18 mouse cellular contexts compared by ENCODE assay signal in genomic region chr15:78810146-78810545, GRCm38 (mm10). TPM values are rescaled to one million over a fixed set of nuclear protein-coding genes. Genes with fewer than 3 reads are reported as not detected.
DNase-seq lines count a peak whose midpoint lies in the region; TF ChIP-seq lines count a peak whose summit lies in the region.
"Had no signal": no experiment of that assay in that cellular context is flagged by ENCODE, and none has a peak within 500 bp of the region (broad histone marks: within the 10 kb centered on the region; RNA-seq: fewer than 3 reads in every experiment).

No protein-coding gene starts in this region.

- H3K4me1 ChIP-seq in E14TG2a.4 (replicated peaks; ENCODE audit: low read depth, low read length) = peaks cover 62% of the 10 kb centered on the region
- peaks cover 5% of the 10 kb centered on the region; the same call in 1 of the 2 replicates for H3K4me1 ChIP-seq in bone marrow, adult 2 months (ENCODE audit: control insufficient read depth, insufficient read depth, low read length)
- H3K4me1 ChIP-seq: neural tube, embryonic 12.5 days had no signal

- H3K27ac ChIP-seq in bone marrow, adult 2 months (ENCODE audit: control insufficient read depth, insufficient read depth, low read depth, low read length, poor library complexity) = peak overlapping the region; percentile 82
- H3K27ac ChIP-seq: embryonic facial prominence, embryonic 13.5 days; forebrain, embryonic 10.5 days; heart, embryonic 15.5 days; hindbrain, embryonic 14.5 days; liver, embryonic 13.5 days; macrophage; neural tube, embryonic 12.5 days had no signal

- TF ChIP-seq POLR2A in bone marrow, adult 2 months (IDR thresholded peaks at IDR 0.05; ENCODE audit: borderline replicate concordance, control insufficient read depth, low read depth, low read length) = peak; percentile 11; the same call in 1 of the 2 replicates

- no peak for TF ChIP-seq CTCF in E14TG2a.4 (conservative IDR thresholded peaks at IDR 0.05; ENCODE audit: low read length)
- TF ChIP-seq CTCF in bone marrow, adult 2 months (IDR thresholded peaks at IDR 0.05; ENCODE audit: control insufficient read depth, insufficient read depth, low read length) = no peak

- peaks cover 32% of the 10 kb centered on the region for H3K27me3 ChIP-seq in E14TG2a.4 (ENCODE audit: insufficient read depth, low read length)

- H3K4me3 ChIP-seq in E14TG2a.4 (replicated peaks; ENCODE audit: low read length) = 0 out of 2 replicates have a peak overlapping the region, but pooled peaks have one; percentile 10
- peak overlapping the region; percentile 17 for H3K4me3 ChIP-seq in bone marrow, adult 2 months (replicated peaks; ENCODE audit: control insufficient read depth, low read depth, low read length)
- H3K4me3 ChIP-seq: embryonic facial prominence, embryonic 13.5 days; forebrain, embryonic 10.5 days; heart, embryonic 15.5 days; liver, embryonic 13.5 days; neural tube, embryonic 12.5 days had no signal

- peak; percentile 24 for DNase-seq in kidney, adult 11 months
- no peak for DNase-seq in kidney, postnatal 10 days
- peak; percentile 43 for DNase-seq in naive thymus-derived CD4-positive, alpha-beta T cell, adult 2 months (ENCODE audit: low read depth)
- no peak for DNase-seq in left cerebral cortex, adult 8-10 months (ENCODE audit: low spot score in 2 of 2)
- DNase-seq in adrenal gland, postnatal 25 days = no peak
- DNase-seq: kidney, postnatal 25 days; liver, embryonic 13.5 days; midbrain, embryonic 14.5 days had no signal

- no peaks in the 10 kb centered on the region for H3K9me3 ChIP-seq in E14TG2a.4 (ENCODE audit: low read length)
- H3K9me3 ChIP-seq: embryonic facial prominence, embryonic 13.5 days; forebrain, embryonic 10.5 days; heart, embryonic 15.5 days; liver, embryonic 13.5 days; neural tube, embryonic 12.5 days had no signal

- H3K36me3 ChIP-seq in E14TG2a.4 (ENCODE audit: insufficient read depth, low read length) = no peaks in the 10 kb centered on the region
- H3K36me3 ChIP-seq: embryonic facial prominence, embryonic 13.5 days; forebrain, embryonic 10.5 days; heart, embryonic 15.5 days; liver, embryonic 13.5 days; neural tube, embryonic 12.5 days had no signal

- WGBS in bone marrow, adult 2 months = 18% methylated on average over 9 of the region's 9 CpGs

RNA-seq across cellular contexts. Expression of gene Card10, which starts 7.3 kb away (rescaled TPM):
- polyA plus RNA-seq in bone marrow, adult 2 months (2011; ENCODE audit: insufficient read depth, insufficient read length, low replicate concordance, missing spikeins) = 11.3 and 20.8 TPM in 2 replicates
- total RNA-seq in left cerebral cortex, adult 8-10 months (2022) = 1 to 10 TPM; 4.9 to 5.4 (median 5.0) TPM
- 6.5 and 7.0 TPM in 2 replicates for total RNA-seq in adrenal gland, postnatal 25 days (2021)
- polyA plus RNA-seq: macrophage had no signal

RNA-seq across cellular contexts. Expression of gene Cdc42ep1, which starts 32.3 kb away (rescaled TPM):
- polyA plus RNA-seq in bone marrow, adult 2 months (2011; ENCODE audit: insufficient read depth, insufficient read length, low replicate concordance, missing spikeins) = 6.6 and 9.4 TPM in 2 replicates
- 10 to 100 TPM; 16.8 to 22.9 (median 20.1) TPM for total RNA-seq in left cerebral cortex, adult 8-10 months (2022)
- total RNA-seq in adrenal gland, postnatal 25 days (2021) = 38.8 and 43.4 TPM in 2 replicates
- polyA plus RNA-seq: macrophage had no signal

RNA-seq across cellular contexts. Expression of gene Mfng, which starts 36.9 kb away (rescaled TPM):
- 8.6 and 15.5 TPM in 2 replicates for polyA plus RNA-seq in bone marrow, adult 2 months (2011; ENCODE audit: insufficient read depth, insufficient read length, low replicate concordance, missing spikeins)
- total RNA-seq in left cerebral cortex, adult 8-10 months (2022) = 1 to 10 TPM; 4.2 to 8.9 (median 6.4) TPM
- total RNA-seq in adrenal gland, postnatal 25 days (2021) = 11.9 and 14.5 TPM in 2 replicates

RNA-seq across cellular contexts. Expression of gene Lgals2, which starts 45.2 kb away (rescaled TPM):
- polyA plus RNA-seq in bone marrow, adult 2 months (2011; ENCODE audit: insufficient read depth, insufficient read length, low replicate concordance, missing spikeins) = not detected in 2 replicates
- not detected for total RNA-seq in left cerebral cortex, adult 8-10 months (2022)
- total RNA-seq in adrenal gland, postnatal 25 days (2021) = not detected in 2 replicates
- total RNA-seq: layer of hippocampus, postnatal 10 days; left cerebral cortex, postnatal 25 days had no signal
- polyA plus RNA-seq: embryonic facial prominence, embryonic 13.5 days; forebrain, embryonic 10.5 days; hindbrain, embryonic 14.5 days; macrophage; midbrain, embryonic 14.5 days; neural tube, embryonic 12.5 days had no signal

Comparison
In these comparisons a context has a peak if more than half of its experiments do, and no peak if none do; other contexts are left out.
1. DNase-seq: peak in kidney, adult 11 months (single experiment) and naive thymus-derived CD4-positive, alpha-beta T cell, adult 2 months (single experiment); none in kidney, postnatal 10 days (single experiment), left cerebral cortex, adult 8-10 months (0 of 2) and adrenal gland, postnatal 25 days (single experiment).